ENCODE assay signal across 21 mouse cellular contexts in the genomic region with DNA sequence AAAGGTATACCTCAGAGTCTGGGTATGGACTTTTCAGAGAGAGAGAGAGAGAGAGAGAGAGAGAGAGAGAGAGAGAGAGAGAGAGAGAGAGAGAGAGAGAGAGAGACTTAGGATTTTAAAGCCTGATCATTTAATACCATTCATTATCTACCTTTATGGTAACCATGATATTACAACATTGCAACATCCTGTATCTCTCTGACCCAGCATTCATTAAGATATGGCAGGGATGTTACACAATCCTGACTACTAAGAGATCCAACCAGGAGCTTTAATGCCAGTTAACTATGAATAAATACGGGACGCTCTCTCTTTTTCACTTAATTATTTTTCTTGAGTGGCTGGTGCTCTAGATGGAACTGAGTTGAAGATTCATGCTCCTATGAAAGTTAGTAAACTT. TPM values are rescaled to one million over a fixed set of nuclear protein-coding genes. Genes with fewer than 3 reads are reported as not detected.
DNase-seq lines count a peak whose midpoint lies in the region; ATAC-seq and TF ChIP-seq lines count a peak whose summit lies in the region.
"Had no signal": no experiment of that assay in that cellular context is flagged by ENCODE, and none has a peak within 500 bp of the region (broad histone marks: within the 10 kb centered on the region; RNA-seq: fewer than 3 reads in every experiment).

No protein-coding gene starts in this region.

- DNase-seq in cerebellum, postnatal 14 days, result no peak
- DNase-seq: adrenal gland, adult 2 months; adrenal gland, adult 8-10 months; adrenal gland, postnatal 10 days; adrenal gland, postnatal 14 days; adrenal gland, postnatal 25 days; adrenal gland, postnatal 36 days; B cell, adult 2 months; cerebellum, adult 11 months; cerebellum, adult 11-12 months; cerebellum, adult 18-20 months had no signal

- no peak for TF ChIP-seq CTCF in intestine, postnatal 0 days (IDR thresholded peaks at IDR 0.05; ENCODE audit: low read depth)

- H3K9ac ChIP-seq in intestine, embryonic 16.5 days (ENCODE audit: low read depth, low read length), result no peak overlapping the region
- no peak overlapping the region for H3K9ac ChIP-seq in intestine, embryonic 15.5 days
- H3K9ac ChIP-seq in intestine, postnatal 0 days (ENCODE audit: low read depth, low read length), result no peak overlapping the region

- no peaks in the 10 kb centered on the region for H3K9me3 ChIP-seq in intestine, embryonic 16.5 days (ENCODE audit: control insufficient read depth, low read length)
- no peaks in the 10 kb centered on the region for H3K9me3 ChIP-seq in intestine, embryonic 15.5 days
- H3K9me3 ChIP-seq in intestine, postnatal 0 days (ENCODE audit: control insufficient read depth), result no peaks in the 10 kb centered on the region

- H3K4me3 ChIP-seq in intestine, embryonic 16.5 days (ENCODE audit: low read length), result no peak overlapping the region
- no peak overlapping the region for H3K4me3 ChIP-seq in intestine, embryonic 15.5 days (replicated peaks)
- no peak overlapping the region for H3K4me3 ChIP-seq in intestine, postnatal 0 days (ENCODE audit: low read depth, low read length)

- 83% methylated on average over 2 of the region's 2 CpGs for WGBS in intestine, embryonic 16.5 days
- 95% methylated on average over 2 of the region's 2 CpGs for WGBS in intestine, embryonic 15.5 days
- 59% methylated on average over 2 of the region's 2 CpGs for WGBS in intestine, postnatal 0 days

- 0 out of 2 replicates have a peak, but pooled peaks have one; percentile 55 for ATAC-seq in intestine, embryonic 16.5 days
- ATAC-seq in intestine, embryonic 15.5 days, result no peak
- ATAC-seq in intestine, postnatal 0 days, result 0 out of 2 replicates have a peak, but pooled peaks have one; percentile 53
- ATAC-seq: activated CD4-positive, CD25-positive, alpha-beta regulatory T cell, adult 4 months; CD4-positive, CD25-positive, alpha-beta regulatory T cell, adult 4 months; Patski had no signal

- H3K27me3 ChIP-seq in intestine, embryonic 16.5 days (replicated peaks; ENCODE audit: control insufficient read depth, insufficient read depth, low read length), result no peaks in the 10 kb centered on the region
- no peaks in the 10 kb centered on the region for H3K27me3 ChIP-seq in intestine, embryonic 15.5 days (replicated peaks)
- H3K27me3 ChIP-seq in intestine, postnatal 0 days (replicated peaks; ENCODE audit: control insufficient read depth, insufficient read depth, low read length), result no peaks in the 10 kb centered on the region
- H3K27me3 ChIP-seq: CH12.LX, Patski had no signal

- no peak overlapping the region for H3K4me2 ChIP-seq in intestine, embryonic 16.5 days (ENCODE audit: low read depth, low read length)
- H3K4me2 ChIP-seq in intestine, embryonic 15.5 days (replicated peaks), result no peak overlapping the region
- H3K4me2 ChIP-seq in intestine, postnatal 0 days (replicated peaks; ENCODE audit: low read depth), result no peak overlapping the region

- no peak overlapping the region for H3K27ac ChIP-seq in intestine, embryonic 16.5 days (ENCODE audit: low read length)
- H3K27ac ChIP-seq in intestine, embryonic 15.5 days, result no peak overlapping the region
- no peak overlapping the region for H3K27ac ChIP-seq in intestine, postnatal 0 days (ENCODE audit: low read depth, low read length)

- no peaks in the 10 kb centered on the region for H3K4me1 ChIP-seq in intestine, embryonic 16.5 days (ENCODE audit: control insufficient read depth, insufficient read depth, low read length)
- no peaks in the 10 kb centered on the region for H3K4me1 ChIP-seq in intestine, embryonic 15.5 days (replicated peaks)
- H3K4me1 ChIP-seq in intestine, postnatal 0 days (replicated peaks; ENCODE audit: control insufficient read depth, insufficient read depth, low read length), result no peaks in the 10 kb centered on the region

- H3K36me3 ChIP-seq in intestine, embryonic 16.5 days (ENCODE audit: control insufficient read depth, insufficient read depth, low read length), result no peaks in the 10 kb centered on the region
- no peaks in the 10 kb centered on the region for H3K36me3 ChIP-seq in intestine, embryonic 15.5 days
- no peaks in the 10 kb centered on the region for H3K36me3 ChIP-seq in intestine, postnatal 0 days (ENCODE audit: control insufficient read depth, insufficient read depth)
- H3K36me3 ChIP-seq: G1E had no signal

RNA-seq across cellular contexts. Expression of a gene that starts 39.4 kb away (rescaled TPM):
- polyA plus RNA-seq in intestine, embryonic 16.5 days (2015; fragmentation: Nextera tagmentation; extraction: Ambion mirVana), result not detected in 2 replicates
- not detected in 2 replicates for polyA plus RNA-seq in intestine, embryonic 15.5 days (2015; fragmentation: Nextera tagmentation; extraction: Ambion mirVana)
- not detected in 2 replicates for polyA plus RNA-seq in intestine, postnatal 0 days (2015; fragmentation: Nextera tagmentation; extraction: Ambion mirVana)
- polyA plus RNA-seq: activated CD4-positive, CD25-positive, alpha-beta regulatory T cell, adult 4 months; adrenal gland, adult 2 months; brain, embryonic 14.5 days; C2C12; CD4-positive, CD25-positive, alpha-beta regulatory T cell, adult 4 months; G1E; Patski had no signal
